Mouse (Mus musculus): ENCODE results near the gene Syn1. TPM values are rescaled to one million over a fixed set of nuclear protein-coding genes. Genes with fewer than 3 reads are reported as not detected.
A peak's percentile ranks its signal among the peaks of the same experiment; 100 is the strongest.

Gene Syn1
- polyA plus RNA-seq, 1 experiment: 0.16 TPM

- Histone ChIP-seq H3K27me3 (ENCODE audit: control insufficient read depth, insufficient read depth, low read length) (no peaks in the 10 kb centered on the region), H3K4me3 (ENCODE audit: control insufficient read depth, low read depth, low read length) (peak overlapping the region; percentile 14), H3K27ac (ENCODE audit: control insufficient read depth, insufficient read depth, low read depth, low read length) (no peak overlapping the region), H3K36me3 (ENCODE audit: control insufficient read depth, insufficient read depth, low read length) (no peaks in the 10 kb centered on the region), H3K4me1 (ENCODE audit: control insufficient read depth, insufficient read depth, low read length) (no peaks in the 10 kb centered on the region)
- TF ChIP-seq POLR2A (IDR thresholded peaks at IDR 0.05; ENCODE audit: control insufficient read depth, low read depth, low read length): no peak
- peak; percentile 64; the same call in 1 of the 2 replicates for TF ChIP-seq CTCF (IDR thresholded peaks at IDR 0.05; ENCODE audit: control insufficient read depth, insufficient read depth, insufficient replicate concordance, low read depth, low read length)
Observed at GRCm38 (mm10) chrX:20819204-20819628, 101.6 kb downstream of the Syn1 start.

- no peaks in the 10 kb centered on the region for H3K27me3 ChIP-seq (ENCODE audit: control insufficient read depth, insufficient read depth, low read length)
- no peak overlapping the region for H3K27ac ChIP-seq (ENCODE audit: control insufficient read depth, insufficient read depth, low read depth, low read length)
- no peaks in the 10 kb centered on the region for H3K4me1 ChIP-seq (ENCODE audit: control insufficient read depth, insufficient read depth, low read length)
- no peak for TF ChIP-seq CTCF (IDR thresholded peaks at IDR 0.05; ENCODE audit: control insufficient read depth, insufficient read depth, insufficient replicate concordance, low read depth, low read length)
- no peaks in the 10 kb centered on the region for H3K36me3 ChIP-seq (ENCODE audit: control insufficient read depth, insufficient read depth, low read length)
- H3K4me3 ChIP-seq (ENCODE audit: control insufficient read depth, low read depth, low read length): no peak overlapping the region
Observed at GRCm38 (mm10) chrX:20816974-20817373, 103.8 kb downstream of the Syn1 start.

Other genes with a start within 250 kb of the Syn1 start
- 135 and 145 TPM in 2 replicates for gene Cdk16, start 233.1 kb downstream of the Syn1 start, polyA plus RNA-seq (2012; rRNA removed)
- gene Usp11, start 217.1 kb downstream of the Syn1 start, polyA plus RNA-seq (2012; rRNA removed): 4.9 and 5.6 TPM in 2 replicates
- 25.5 and 29.4 TPM in 2 replicates for gene Araf, start 123.2 kb downstream of the Syn1 start, polyA plus RNA-seq (2012; rRNA removed)
- gene Timp1, start 50.8 kb downstream of the Syn1 start, polyA plus RNA-seq (2012; rRNA removed): 2.4 and 3.4 TPM in 2 replicates
- 1.0 and 1.8 TPM in 2 replicates for gene Cfp, start 10.6 kb upstream of the Syn1 start, polyA plus RNA-seq (2012; rRNA removed)
- gene Elk1, start 29.6 kb upstream of the Syn1 start, polyA plus RNA-seq (2012; rRNA removed): 1.8 and 1.9 TPM in 2 replicates
- 5.9 and 6.3 TPM in 2 replicates for gene Uxt, start 41.0 kb upstream of the Syn1 start, polyA plus RNA-seq (2012; rRNA removed)
- 0.30 and 0.31 TPM in 2 replicates for gene Zfp182, start 141.3 kb upstream of the Syn1 start, polyA plus RNA-seq (2012; rRNA removed)
- 40.9 and 62.3 TPM in 2 replicates for gene Spaca5, start 147.4 kb upstream of the Syn1 start, polyA plus RNA-seq (2012; rRNA removed)
- 0.05 and 0.09 TPM in 2 replicates for gene Zfp300, start 168.5 kb upstream of the Syn1 start, polyA plus RNA-seq (2012; rRNA removed)
- gene Ssxa1, start 194.8 kb upstream of the Syn1 start, polyA plus RNA-seq (2012; rRNA removed): 0.60 and 1.8 TPM in 2 replicates